Mouse (Mus musculus) lung, postnatal 25 days (tissue): ENCODE measurements around the gene Hivep2.

Source experiments
- DNase-seq: peaks from one replicate; pipeline ENCODE4 v3.0.0; 2022; ENCODE audit warnings: low spot score

Hivep2 gene

GRCm38 (mm10) chr10:14168197-14168844, 202.4 kb downstream of the Hivep2 start:
- DNase-seq, result no peak

GRCm38 (mm10) chr10:14168869-14169566, 203.1 kb downstream of the Hivep2 start:
- DNase-seq, result peak; percentile 24

- DNase-seq, result peak; percentile 8
Measured at GRCm38 (mm10) chr10:14174124-14174523, 208.2 kb downstream of the Hivep2 start.

GRCm38 (mm10) chr10:14179424-14180339, 213.8 kb downstream of the Hivep2 start:
- DNase-seq, result no peak

- DNase-seq, result no peak
Measured at GRCm38 (mm10) chr10:14186352-14186976, 220.6 kb downstream of the Hivep2 start.

- no peak for DNase-seq
Measured at GRCm38 (mm10) chr10:14189050-14189449, 223.2 kb downstream of the Hivep2 start.

GRCm38 (mm10) chr10:14191202-14191601, 225.3 kb downstream of the Hivep2 start:
- no peak for DNase-seq

GRCm38 (mm10) chr10:14192156-14192555, 226.3 kb downstream of the Hivep2 start:
- no peak for DNase-seq

GRCm38 (mm10) chr10:14193702-14194101, 227.8 kb downstream of the Hivep2 start:
- DNase-seq, result no peak

- DNase-seq, result no peak
Measured at GRCm38 (mm10) chr10:14195778-14196650, 230.1 kb downstream of the Hivep2 start.

- no peak for DNase-seq
Measured at GRCm38 (mm10) chr10:14196785-14197184, 230.9 kb downstream of the Hivep2 start.

- DNase-seq, result no peak
Measured at GRCm38 (mm10) chr10:14197261-14197660, 231.4 kb downstream of the Hivep2 start.

- DNase-seq, result no peak
Measured at GRCm38 (mm10) chr10:14199332-14199731, 233.5 kb downstream of the Hivep2 start.

- peak; percentile 72 for DNase-seq
Measured at GRCm38 (mm10) chr10:14200310-14200709, 234.4 kb downstream of the Hivep2 start.
